Mouse (Mus musculus): ENCODE data around the gene Mki67.

GRCm38 (mm10) chr7:135705083-135705482 is 11.1 kb downstream of the Mki67 start:
- no peak for TF ChIP-seq POLR2A (IDR thresholded peaks at IDR 0.05; ENCODE audit: low read depth, low read length)
- no peak for TF ChIP-seq CTCF (conservative IDR thresholded peaks at IDR 0.05; ENCODE audit: insufficient read depth, insufficient read length, low read depth, low read length)

All from kidney, adult 2 months (tissue).